Mouse (Mus musculus) brain, adult 2 months (tissue): ENCODE measurements around the gene Wdr6.
A peak's percentile ranks its signal among the peaks of the same experiment; 100 is the strongest.
"Not testable (repeated sequence)": the region's sequence is repeated elsewhere in the genome, so short reads cannot be mapped to it uniquely, and the experiment has no call there.

Experiments
- DNase-seq: peaks from one replicate; pipeline ENCODE4 v3.0.0; 2011; ENCODE audit warnings: low read depth, low spot score

Gene Wdr6

GRCm38 (mm10) chr9:108578545-108579343 is at the start of gene Wdr6:
Wdr6 (minus strand) TSS chr9:108578739.
- DNase-seq = peak; percentile 98

GRCm38 (mm10) chr9:108628141-108628540 is 49.6 kb upstream of the Wdr6 start:
- no peak for DNase-seq

- peak; percentile 13 for DNase-seq
Observed at GRCm38 (mm10) chr9:108626498-108626897, 48.0 kb upstream of the Wdr6 start.

- no peak for DNase-seq
Observed at GRCm38 (mm10) chr9:108617301-108617700, 38.8 kb upstream of the Wdr6 start.

GRCm38 (mm10) chr9:108611488-108611887 is 32.9 kb upstream of the Wdr6 start:
- DNase-seq = peak; percentile 65

- no peak for DNase-seq
Observed at GRCm38 (mm10) chr9:108608889-108609288, 30.4 kb upstream of the Wdr6 start.

GRCm38 (mm10) chr9:108607929-108608328 is 29.4 kb upstream of the Wdr6 start:
- DNase-seq = not testable (repeated sequence)

GRCm38 (mm10) chr9:108601986-108602385 is 23.4 kb upstream of the Wdr6 start:
- no peak for DNase-seq

- no peak for DNase-seq
Observed at GRCm38 (mm10) chr9:108600011-108600410, 21.5 kb upstream of the Wdr6 start.

GRCm38 (mm10) chr9:108599021-108599566 is 20.6 kb upstream of the Wdr6 start:
- no peak for DNase-seq

GRCm38 (mm10) chr9:108596998-108597764 is 18.6 kb upstream of the Wdr6 start, which contains the start of gene P4htm:
P4htm (minus strand) TSS chr9:108597667.
- peak; percentile 90 for DNase-seq

- DNase-seq = no peak
Observed at GRCm38 (mm10) chr9:108594354-108594753, 15.8 kb upstream of the Wdr6 start.

- DNase-seq = peak; percentile 56
Observed at GRCm38 (mm10) chr9:108591462-108591861, 12.9 kb upstream of the Wdr6 start.

- DNase-seq = peak; percentile 63
Observed at GRCm38 (mm10) chr9:108589229-108589628, 10.7 kb upstream of the Wdr6 start.

GRCm38 (mm10) chr9:108587571-108588180 is 9.1 kb upstream of the Wdr6 start:
- DNase-seq = peak; percentile 98

GRCm38 (mm10) chr9:108579344-108579690 is 778 bp upstream of the Wdr6 start:
- DNase-seq = no peak

- peak; percentile 62 for DNase-seq
Observed at GRCm38 (mm10) chr9:108577934-108578544, 500 bp downstream of the Wdr6 start.

GRCm38 (mm10) chr9:108577025-108577424 is 1.5 kb downstream of the Wdr6 start:
- DNase-seq = no peak

- no peak for DNase-seq
Observed at GRCm38 (mm10) chr9:108575321-108576297, 2.9 kb downstream of the Wdr6 start.

- no peak for DNase-seq
Observed at GRCm38 (mm10) chr9:108574921-108575320, 3.6 kb downstream of the Wdr6 start.
